Mouse (Mus musculus): Measurements from ENCODE around the gene Ppargc1a. TPM values are rescaled to one million over a fixed set of nuclear protein-coding genes. Genes with fewer than 3 reads are reported as not detected.

The Ppargc1a gene
- total RNA-seq, 2 experiments from 2014 or later = 51.4 to 53.7 TPM

DNA sequence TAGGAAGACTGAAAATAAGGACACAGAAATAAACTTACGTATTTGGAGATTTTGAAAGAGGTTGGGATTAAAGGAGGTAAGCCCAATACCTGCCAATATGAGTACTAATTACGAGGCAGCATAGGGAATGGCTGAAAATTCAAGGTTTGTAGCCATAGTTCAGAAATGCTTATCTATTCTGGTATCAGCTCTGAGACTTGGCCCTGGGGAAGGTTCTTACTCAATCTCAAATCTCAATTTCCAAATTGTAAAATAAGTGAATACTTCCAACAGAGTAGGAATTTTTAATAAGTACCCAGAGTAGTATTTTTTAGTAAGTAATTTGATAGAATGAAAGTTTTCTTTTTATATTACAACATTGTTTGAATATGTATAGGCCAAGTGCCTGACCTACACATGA lies 41.7 kb downstream of the Ppargc1a start:
- intact Hi-C loops (cut with DNase I) = no loop called here
- no peak for DNase-seq (ENCODE audit: low spot score in 2 of 2)

DNA sequence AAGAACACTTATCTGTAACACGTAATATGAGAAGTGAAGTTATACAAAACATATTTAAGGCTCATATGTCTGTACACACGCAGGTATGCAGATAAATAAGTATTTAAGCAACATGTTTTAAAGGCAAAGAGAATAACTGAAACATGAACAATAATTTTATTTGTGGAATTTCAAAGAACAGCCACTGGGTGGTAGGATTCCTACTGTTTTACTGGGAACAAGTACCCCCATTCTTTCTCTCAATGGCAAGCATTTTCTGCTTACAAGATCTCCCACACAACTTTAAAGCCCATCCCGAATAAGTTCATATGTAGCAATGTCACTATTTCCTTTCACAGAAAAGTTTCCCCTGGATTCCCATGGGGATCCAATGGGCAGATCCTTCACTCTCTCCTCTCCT lies 46.7 kb downstream of the Ppargc1a start:
- no peak for DNase-seq (ENCODE audit: low spot score in 2 of 2)
- intact Hi-C loops (cut with DNase I) = no loop called here

DNA sequence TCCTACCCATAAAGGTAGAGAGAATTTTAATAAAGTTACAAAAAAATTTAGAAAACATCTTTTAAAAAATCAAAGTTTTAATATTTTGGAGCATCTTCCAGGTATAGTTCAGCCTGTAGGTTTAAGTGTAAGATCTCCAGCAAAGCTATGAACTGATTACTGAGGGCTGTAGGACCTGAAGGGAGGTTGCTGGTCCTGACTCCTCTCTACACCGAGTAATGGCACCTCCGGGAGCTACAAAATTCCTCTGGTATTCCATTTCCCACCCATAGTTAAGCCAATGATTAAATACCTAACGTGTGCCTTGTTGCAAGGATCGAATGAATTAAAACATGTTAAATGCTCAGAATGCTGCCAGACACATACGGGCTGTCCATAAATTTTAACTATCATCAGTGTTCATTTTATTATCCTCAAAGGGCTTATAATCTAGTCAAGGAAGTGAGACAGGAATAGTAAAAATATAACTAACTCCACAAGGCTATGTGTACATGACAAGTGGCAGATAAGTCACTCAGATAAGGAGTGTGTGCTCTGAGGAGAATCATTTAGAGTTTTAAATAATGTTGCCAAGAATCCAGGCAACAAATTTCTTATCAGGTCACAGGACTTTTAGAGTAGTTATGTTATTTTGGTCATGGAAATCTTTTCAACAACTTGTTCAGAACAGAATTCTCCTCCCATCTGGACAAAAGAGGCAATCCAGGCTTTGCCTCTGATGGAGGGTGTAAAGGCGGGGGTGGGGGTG lies 49.9 kb downstream of the Ppargc1a start:
- intact Hi-C loops (cut with DNase I) = no loop called here
- no peak for DNase-seq (ENCODE audit: low spot score in 2 of 2)

DNA sequence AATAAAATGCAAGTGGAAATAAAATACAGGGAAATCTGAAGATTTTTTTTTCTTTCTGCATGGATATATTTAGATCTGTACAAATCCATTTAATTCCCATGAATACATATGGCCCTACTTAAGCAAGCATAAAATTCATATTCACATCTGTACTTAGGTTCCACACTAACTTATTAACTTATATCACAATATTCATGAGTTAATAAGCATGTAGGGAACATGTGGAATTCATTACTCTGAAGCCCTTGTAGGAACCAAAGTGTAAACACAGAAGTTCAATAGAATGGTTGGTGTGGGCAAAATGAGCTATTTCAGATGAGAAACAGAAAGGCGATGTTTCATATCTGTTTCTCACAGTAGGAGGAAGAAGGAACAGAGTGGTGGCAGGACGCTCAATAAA lies 62.9 kb downstream of the Ppargc1a start:
- intact Hi-C loops (cut with DNase I) = no loop called here

DNA sequence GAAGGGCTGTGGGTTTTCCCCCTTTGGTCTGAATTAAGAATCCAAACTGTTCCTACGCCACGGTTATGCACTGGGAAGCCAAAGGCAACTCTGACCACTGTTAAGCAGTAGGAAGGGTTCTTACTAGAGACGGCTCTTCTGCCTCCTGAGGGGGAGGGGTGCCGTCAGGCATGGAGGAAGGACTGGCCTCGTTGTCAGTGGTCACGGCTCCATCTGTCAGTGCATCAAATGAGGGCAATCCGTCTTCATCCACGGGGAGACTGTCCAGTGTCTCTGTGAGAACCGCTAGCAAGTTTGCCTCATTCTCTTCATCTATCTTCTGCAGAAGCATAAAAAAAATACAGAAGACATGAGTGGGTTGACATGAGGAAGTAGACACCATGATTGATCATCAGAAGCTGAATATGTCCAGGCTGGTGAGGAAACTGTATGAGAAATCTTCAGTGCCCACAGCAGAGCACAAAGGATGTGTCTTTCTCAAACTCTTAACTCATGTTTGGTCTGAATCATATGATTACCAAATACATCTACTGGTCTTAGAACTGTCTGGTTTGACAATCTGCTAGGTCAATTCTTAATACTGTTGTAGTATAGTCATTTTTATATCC lies 69.5 kb downstream of the Ppargc1a start:
- no peak for DNase-seq (ENCODE audit: low spot score in 2 of 2)
- intact Hi-C loops (cut with DNase I) = no loop called here

More for the DNA sequence above, 62.9 kb downstream of the Ppargc1a start:
- DNase-seq (ENCODE audit: low spot score in 2 of 2) = no peak

DNA sequence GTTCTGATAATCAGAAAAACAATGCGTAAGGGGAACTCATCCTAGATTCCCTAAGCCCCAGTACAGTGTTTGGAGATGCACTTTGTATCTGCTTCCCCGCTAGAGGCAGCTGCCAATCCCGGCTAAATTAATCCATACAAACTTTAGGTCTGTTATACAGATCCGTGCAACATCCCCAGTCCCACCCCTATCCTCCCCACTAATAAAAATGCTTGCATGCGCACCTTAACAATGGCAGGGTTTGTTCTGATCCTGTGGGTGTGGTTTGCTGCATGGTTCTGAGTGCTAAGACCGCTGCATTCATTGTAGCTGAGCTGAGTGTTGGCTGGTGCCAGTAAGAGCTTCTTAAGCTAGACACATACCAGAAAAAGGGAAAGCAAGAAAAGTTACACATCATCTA lies 72.1 kb downstream of the Ppargc1a start:
- intact Hi-C loops (cut with DNase I) = no loop called here
- no peak for DNase-seq (ENCODE audit: low spot score in 2 of 2)

DNA sequence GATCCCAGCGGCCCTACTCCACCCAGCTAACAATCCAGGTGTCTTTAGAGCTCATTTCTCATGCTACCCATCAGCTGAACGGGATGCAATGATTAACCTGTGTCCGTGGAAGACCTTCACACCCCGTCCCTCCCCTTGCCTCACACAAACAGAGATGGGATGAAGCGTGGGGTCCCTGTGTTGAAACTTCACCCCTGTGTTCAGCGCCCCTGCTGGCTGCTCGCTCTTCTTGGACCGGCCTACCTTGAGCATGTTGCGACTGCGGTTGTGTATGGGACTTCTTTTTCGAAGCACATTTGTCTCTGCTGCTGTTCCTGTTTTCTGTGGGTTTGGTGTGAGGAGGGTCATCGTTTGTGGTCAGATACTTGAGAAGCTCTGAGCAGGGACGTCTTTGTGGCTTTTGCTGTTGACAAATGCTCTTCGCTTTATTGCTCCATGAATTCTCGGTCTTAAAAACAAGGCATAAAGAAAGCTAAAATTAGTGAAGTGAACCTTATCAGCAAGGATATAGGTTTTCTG lies 73.1 kb downstream of the Ppargc1a start:
- intact Hi-C loops (cut with DNase I) = no loop called here
- DNase-seq (ENCODE audit: low spot score in 2 of 2) = no peak

DNA sequence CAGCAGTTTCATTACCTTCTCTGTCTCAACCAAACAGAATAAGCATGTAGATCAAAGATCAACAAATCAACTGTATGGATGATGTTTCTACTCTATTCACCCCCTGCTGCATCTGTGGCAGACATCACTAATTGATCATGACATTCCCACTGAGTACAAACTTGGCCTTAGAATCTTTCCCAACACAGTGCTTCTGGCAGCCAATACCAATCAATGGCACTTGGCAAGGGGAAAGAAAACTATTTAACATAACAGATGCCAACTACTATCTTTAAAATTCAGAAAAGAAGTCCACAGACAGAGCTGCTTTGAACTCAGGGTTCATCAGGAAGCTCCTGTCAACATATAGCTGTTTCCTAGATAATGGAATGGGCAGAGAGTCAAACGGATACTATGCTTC lies 83.8 kb downstream of the Ppargc1a start:
- intact Hi-C loops (cut with DNase I) = no loop called here
- DNase-seq (ENCODE audit: low spot score in 2 of 2) = no peak

DNA sequence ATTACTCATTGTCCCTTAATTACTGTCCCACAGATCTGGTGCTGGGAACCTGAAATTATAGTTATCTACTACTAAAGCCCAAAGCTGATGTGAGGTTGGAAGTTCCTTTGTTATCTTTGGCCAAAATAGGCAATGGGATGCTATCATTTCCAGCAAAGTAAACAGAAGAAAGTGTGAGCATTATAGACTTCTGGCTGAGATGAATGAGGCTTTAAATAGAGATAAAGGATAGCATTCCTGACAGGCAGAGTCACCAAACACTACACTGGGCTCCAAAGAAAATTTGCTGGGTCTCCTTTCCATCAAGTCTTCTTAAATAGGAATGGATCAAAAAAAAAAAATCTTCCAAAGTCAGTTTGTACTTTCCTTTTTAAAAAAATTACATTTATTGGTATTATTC lies 87.7 kb downstream of the Ppargc1a start:
- no peak for DNase-seq (ENCODE audit: low spot score in 2 of 2)
- intact Hi-C loops (cut with DNase I) = no loop called here

DNA sequence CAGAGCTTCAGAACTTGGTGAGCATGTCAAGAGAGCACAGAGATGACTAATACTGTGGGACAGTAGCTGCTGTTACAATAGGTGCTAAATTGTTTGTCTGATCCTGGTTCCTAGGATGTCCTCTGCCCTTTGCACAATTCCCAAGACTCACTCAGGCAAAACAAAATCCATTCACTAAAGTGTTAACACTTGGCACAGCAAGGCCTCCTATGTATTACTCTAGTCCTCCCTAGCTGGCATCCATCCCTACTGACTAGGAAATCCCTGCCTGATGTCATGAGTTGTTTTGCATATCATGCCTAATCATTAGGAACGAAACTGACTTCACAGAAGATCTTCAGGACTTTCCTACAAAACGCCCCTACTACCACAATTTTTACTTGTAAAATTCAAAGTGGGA lies 88.1 kb downstream of the Ppargc1a start:
- intact Hi-C loops (cut with DNase I) = no loop called here
- DNase-seq (ENCODE audit: low spot score in 2 of 2) = no peak

DNA sequence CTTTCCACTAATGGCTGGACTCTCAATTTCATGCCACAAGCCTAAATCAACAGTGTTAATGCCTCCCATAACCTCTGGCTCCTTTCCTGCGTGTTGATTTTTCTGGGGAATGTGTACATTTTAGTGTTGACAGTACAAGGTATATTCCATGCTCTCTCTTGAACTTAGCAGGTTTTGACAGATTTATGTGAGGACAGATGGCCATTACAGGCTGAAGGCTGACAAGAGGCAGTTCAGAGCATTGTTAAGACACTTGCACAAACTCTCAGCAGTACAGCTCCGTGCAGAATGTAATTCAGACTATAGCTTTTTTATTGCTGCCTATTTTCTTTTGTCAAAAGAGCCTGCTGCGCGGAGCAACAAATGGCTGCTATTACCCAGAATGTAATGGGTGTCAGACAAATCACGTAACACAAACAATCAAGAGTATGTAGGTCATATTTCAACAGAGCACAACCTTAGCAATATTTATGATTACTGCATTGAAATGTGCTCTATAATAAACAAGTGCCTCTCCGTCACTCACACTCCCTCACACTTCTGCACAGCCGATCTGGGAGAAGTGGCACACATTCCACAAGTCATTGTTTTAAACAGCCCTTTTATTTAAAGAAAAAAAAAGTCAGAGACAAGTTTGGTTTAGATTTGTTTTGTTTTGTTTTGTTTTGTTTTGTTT lies 89.1 kb downstream of the Ppargc1a start:
- intact Hi-C loops (cut with DNase I) = no loop called here
- no peak for DNase-seq (ENCODE audit: low spot score in 2 of 2)

DNA sequence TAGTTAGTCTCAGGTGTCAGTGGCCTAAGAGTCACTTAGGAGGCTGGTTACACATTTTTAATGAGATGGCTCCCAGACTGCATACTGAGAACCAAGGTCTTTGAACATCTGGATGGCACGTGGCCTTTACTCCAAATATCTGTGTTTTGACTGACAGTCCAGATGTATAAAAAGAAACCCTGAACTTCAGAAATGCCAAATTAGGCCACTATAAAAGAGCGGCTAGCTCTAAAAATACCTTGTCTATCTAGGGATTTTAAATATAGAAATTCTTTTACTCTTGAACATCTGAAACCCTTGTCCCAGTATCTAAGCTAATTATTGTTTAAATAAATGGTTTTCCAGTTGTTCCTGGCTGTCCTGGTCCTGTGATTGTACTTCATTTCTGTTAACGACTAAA lies 90.4 kb downstream of the Ppargc1a start:
- intact Hi-C loops (cut with DNase I) = no loop called here
- DNase-seq (ENCODE audit: low spot score in 2 of 2) = no peak

DNA sequence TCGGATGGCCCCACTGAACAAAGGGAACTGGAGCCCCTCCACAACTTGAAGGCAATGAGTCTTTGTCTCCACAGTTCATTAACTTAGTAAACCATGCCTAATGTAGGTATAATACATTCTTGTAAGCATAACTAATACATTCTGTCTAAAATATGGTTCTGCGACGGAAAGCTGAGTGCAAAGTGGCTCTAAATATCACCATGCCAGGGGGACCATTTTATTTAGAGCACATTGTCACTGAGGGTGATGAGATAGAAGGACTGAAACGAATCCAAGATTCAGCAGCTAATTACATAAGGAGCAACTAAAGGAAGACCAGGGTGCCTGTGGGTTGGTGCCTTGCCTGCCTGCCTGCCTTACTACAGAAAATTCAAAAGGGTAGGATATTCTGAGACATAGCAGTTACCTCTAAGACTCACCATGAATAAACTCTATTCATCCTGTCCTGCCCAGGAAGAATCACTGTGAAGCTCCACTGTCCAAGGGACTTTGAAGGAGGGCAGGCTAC lies 92.4 kb downstream of the Ppargc1a start:
- intact Hi-C loops (cut with DNase I) = no loop called here

DNA sequence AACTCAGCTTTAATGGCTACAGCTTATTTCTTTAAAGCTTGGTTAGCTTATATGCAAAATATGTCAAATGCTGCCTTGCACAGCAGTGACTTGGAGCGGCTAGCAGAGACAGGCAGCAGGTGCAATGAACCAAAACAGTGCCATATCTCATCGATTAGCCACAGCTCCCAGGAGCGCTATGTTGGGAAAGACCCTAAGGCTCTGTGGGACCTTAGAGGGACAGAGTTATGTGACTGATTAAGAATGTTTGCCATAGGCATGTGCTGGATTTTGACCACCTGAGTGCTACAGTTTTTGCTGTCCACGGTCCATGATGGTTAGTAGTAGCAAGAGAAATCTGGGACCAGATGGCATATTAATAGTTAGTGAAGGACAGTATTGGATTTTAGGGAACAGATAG lies 95.9 kb downstream of the Ppargc1a start:
- intact Hi-C loops (cut with DNase I) = no loop called here
- DNase-seq (ENCODE audit: low spot score in 2 of 2) = no peak

More for the DNA sequence above, 92.4 kb downstream of the Ppargc1a start:
- DNase-seq (ENCODE audit: low spot score in 2 of 2) = no peak

DNA sequence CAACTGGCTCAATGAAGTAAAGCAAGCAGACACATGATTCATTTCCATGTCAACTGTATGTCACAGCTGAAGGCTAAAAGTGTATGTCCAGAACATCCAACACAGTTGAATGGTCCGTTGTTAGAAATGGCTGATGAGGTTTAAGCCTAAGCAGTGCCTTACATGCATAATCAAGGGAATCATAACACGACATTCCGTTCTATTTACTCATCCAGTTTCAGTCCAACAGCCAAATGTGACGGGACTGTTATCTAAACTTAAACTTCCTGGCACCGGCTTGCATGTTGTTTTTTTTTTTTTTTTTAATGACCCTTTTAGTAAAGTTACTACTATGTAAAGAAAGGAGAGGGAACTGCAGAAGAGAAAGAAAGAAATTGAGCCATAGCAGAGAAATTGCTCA lies 101.5 kb downstream of the Ppargc1a start:
- DNase-seq (ENCODE audit: low spot score in 2 of 2) = no peak
- intact Hi-C loops (cut with DNase I) = no loop called here

DNA sequence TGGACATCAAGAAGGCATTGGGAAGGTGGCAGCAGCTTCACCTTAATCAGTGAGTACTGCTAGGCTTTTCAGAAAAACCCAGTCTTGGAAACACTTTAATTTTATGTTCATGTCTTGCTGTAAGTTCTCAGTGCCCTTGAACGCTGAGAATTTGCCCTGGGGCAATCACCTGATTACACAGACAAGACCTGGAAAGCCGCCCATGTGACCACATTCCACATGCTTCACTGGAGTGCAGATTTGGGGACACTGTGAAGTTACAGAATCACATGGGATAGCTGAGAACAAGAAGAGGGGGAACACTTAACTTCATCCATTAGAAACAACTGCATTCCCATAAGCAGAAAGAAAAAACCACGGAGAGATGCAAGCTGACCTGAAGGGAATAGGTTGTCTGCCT lies 115.5 kb downstream of the Ppargc1a start:
- intact Hi-C loops (cut with DNase I) = no loop called here
- DNase-seq (ENCODE audit: low spot score in 2 of 2) = no peak

DNA sequence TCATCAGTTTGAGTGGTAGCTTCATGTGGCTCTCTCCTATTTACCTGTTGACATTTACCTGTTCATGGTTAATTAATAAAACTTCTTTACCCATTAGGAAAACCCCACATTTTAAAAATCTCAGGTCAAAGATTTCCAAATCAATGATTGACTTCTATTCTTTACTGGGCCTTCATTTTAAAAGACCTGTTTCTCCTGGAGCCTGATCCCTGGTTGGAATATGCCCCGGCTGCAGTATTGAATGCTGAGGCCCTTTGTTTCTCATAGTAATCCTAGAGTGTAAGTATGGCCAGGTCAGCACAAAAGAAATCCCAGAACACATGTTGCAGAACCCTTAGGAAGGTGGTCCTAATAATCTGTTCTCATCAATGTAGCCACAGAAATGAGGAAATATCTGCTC lies 119.9 kb downstream of the Ppargc1a start:
- intact Hi-C loops (cut with DNase I) = no loop called here
- DNase-seq (ENCODE audit: low spot score in 2 of 2) = no peak

DNA sequence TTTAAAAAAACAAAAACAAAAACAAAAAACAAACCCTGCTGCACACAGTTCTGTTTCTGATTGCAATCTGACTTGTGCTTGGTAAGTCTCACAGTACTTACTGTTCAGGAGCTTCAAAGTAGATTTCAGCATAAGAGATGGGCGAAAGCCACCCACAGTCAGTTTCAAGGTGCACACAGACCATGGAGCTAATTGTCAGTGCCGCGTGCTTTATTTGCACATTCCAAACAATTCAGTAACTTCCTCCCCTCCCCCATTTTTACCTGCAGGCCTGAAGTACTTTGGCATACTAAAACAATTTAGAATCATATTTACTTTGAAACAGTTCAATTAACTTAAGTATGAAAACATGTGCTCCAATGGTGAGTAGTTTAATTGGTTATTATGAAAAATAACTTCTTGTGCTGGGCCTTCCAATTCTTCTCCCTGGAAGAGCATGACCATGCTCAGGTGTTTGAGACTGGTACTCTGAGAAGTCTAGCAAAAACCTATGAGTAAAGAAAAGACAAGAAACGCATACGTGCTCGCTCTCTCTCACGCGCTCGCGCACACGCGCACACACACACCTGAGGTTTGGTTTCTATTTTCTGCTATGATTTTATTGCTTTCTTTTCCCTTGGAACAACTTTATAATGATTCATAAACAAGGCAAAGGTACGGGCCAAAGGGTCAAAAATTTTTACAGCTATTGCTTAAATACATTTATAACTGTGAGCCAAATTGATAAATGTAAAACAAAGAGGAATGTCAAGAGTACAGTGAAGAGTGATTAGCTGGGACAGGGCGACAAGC lies 121.0 kb downstream of the Ppargc1a start:
- intact Hi-C loops (cut with DNase I) = no loop called here
- no peak for DNase-seq (ENCODE audit: low spot score in 2 of 2)

DNA sequence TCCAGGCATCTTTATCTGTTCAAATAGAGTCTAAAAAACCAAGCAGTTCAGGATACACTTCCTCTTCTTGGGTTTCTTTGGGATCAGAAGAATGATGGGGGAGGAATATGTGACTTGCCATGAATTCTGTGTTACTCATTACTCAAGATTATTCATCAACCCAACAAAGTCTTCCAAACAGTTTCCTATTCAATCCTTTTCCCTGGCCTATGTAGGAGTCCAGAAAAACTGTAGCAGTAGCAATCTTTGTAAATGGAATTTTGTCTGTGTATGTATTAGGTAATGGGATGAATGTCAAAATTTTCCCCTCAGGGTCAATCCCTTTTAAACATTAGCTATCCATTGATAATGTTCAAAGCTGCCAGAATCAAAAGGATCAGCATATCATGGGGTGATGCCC lies 121.8 kb downstream of the Ppargc1a start:
- intact Hi-C loops (cut with DNase I) = no loop called here
- DNase-seq (ENCODE audit: low spot score in 2 of 2) = no peak

DNA sequence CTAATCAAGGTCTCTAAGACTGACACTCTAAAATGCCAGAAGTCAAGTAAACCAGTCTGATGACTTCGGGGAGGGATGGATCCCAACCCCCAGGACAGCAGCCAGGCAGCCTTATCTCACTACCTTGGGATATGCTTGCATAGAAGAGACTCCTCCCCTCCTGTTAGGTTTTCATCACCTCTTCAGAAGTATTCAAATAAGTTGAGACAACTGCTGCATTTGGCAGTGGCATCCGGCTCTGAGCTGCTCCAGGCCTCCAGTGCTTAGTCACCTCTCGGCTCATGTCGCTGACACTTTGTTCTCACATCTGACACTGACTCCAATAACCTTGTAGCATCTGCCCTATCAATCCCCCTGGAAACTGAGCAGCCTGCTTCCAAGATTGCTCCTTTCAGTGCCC lies 127.8 kb downstream of the Ppargc1a start:
- intact Hi-C loops (cut with DNase I) = no loop called here
- peak in 1 of 2 experiments; percentile 5 for DNase-seq (ENCODE audit: low spot score in 2 of 2)

All from left cerebral cortex, postnatal 25 days (tissue).